Mouse (Mus musculus) G1E (cell line): Measurements from ENCODE around the gene Cyb5d1. TPM values are rescaled to one million over a fixed set of nuclear protein-coding genes. Genes with fewer than 3 reads are reported as not detected.

Experiments used
- ATAC-seq: 2 replicates; pipeline ENCODE4 v1.8.0; 2016; ENCODE audit warnings: mild to moderate bottlenecking; ENCODE audit not compliant: insufficient number of reproducible peaks, poor library complexity, low FRiP score, severe bottlenecking; ENCODE audit errors: extremely low read depth
- DNase-seq: peaks from one replicate; pipeline ENCODE4 v3.0.0; 2012; ENCODE audit warnings: low spot score
- H3K27me3 ChIP-seq: 2 replicates; pipeline ENCODE4 v1.6.1; 2012; ENCODE audit warnings: mild to moderate bottlenecking, low read length, inconsistent platforms; ENCODE audit not compliant: insufficient read depth
- H3K36me3 ChIP-seq: replicated peaks from 2 replicates; pipeline ENCODE3; 2012; ENCODE audit warnings: mild to moderate bottlenecking, inconsistent platforms
- H3K4me1 ChIP-seq: 2 replicates; pipeline ENCODE4 v1.6.1; 2012; ENCODE audit warnings: low read depth, low read length, inconsistent platforms, mixed read lengths; ENCODE audit not compliant: insufficient read depth
- H3K4me3 ChIP-seq: 2 replicates; pipeline ENCODE4 v1.5.1; 2012; ENCODE audit warnings: low read depth, mild to moderate bottlenecking, inconsistent platforms, low read length, moderate library complexity, mixed read lengths
- H3K9me3 ChIP-seq: replicated peaks from 2 replicates; pipeline ENCODE4 v1.6.1; 2012; ENCODE audit warnings: inconsistent platforms
- CTCF ChIP-seq: IDR thresholded peaks from 2 replicates; pipeline ENCODE4 v1.5.1; 2012; ENCODE audit warnings: low read depth, low read length, inconsistent platforms, mixed read lengths
- GATA1 ChIP-seq: IDR thresholded peaks from 2 replicates; pipeline ENCODE4 v1.6.1; 2012; ENCODE audit warnings: borderline replicate concordance, low read length, inconsistent platforms, mixed read lengths
- GATA2 ChIP-seq: IDR thresholded peaks from 2 replicates; pipeline ENCODE4 v1.6.1; 2012; ENCODE audit warnings: low read depth, low read length, inconsistent platforms, borderline replicate concordance
- POLR2AphosphoS5 ChIP-seq: IDR thresholded peaks from 2 replicates; pipeline ENCODE4 v1.6.1; 2012; ENCODE audit warnings: low read depth, low read length, inconsistent platforms; ENCODE audit not compliant: insufficient replicate concordance
- TAL1 ChIP-seq: conservative IDR thresholded peaks from 2 replicates; pipeline ENCODE4 v1.6.1; 2012; ENCODE audit warnings: low read depth, low read length, inconsistent platforms, mixed read lengths
- polyA plus RNA-seq: library from polyadenylated mRNA; stranded (reverse); fragments of >175 nt; gene quantifications from 2 replicates; pipeline ENCODE4 v1.2.3, GENCODE M21; 2012
- total RNA-seq, 2 experiments: library from RNA; stranded (forward) in 1 of 2; stranded (reverse) in 1 of 2; fragments of 200-1000 nt in 1 of 2; fragments of >200 nt in 1 of 2; fragmentation: Nextera tagmentation in 1 of 2; gene quantifications; 2 replicates each; pipeline ENCODE4 v1.2.3; 2014 to 2017

Gene Cyb5d1
- total and polyA plus RNA-seq, 3 experiments = 9.1 to 36.0 (median 24.0) TPM

DNA sequence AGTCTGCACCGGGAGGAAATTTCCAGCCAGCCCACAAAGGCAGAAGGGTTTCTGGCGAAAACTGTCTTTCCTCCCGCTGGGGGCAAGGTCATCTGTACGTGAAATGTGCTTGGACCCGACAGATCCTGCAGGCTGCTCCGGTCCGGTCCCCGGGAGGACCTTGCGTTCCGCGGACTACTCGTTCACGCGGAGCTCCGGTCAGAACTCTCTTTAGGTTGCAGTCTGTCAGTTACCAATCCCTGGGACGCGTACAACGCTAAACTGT lies 14.5 kb upstream of the Cyb5d1 start:
- no peak for DNase-seq
- ATAC-seq = no peak
- TF ChIP-seq TAL1 = no peak
- TF ChIP-seq POLR2AphosphoS5 = peak; percentile 42; the same call in 1 of the 2 replicates
- Histone ChIP-seq H3K4me1 (peaks cover 82% of the 10 kb centered on the region), H3K36me3 (peaks cover 66% of the 10 kb centered on the region), H3K9me3 (no peaks in the 10 kb centered on the region), H3K27me3 (no peaks in the 10 kb centered on the region), H3K4me3 (peak overlapping the region; percentile 82)

DNA sequence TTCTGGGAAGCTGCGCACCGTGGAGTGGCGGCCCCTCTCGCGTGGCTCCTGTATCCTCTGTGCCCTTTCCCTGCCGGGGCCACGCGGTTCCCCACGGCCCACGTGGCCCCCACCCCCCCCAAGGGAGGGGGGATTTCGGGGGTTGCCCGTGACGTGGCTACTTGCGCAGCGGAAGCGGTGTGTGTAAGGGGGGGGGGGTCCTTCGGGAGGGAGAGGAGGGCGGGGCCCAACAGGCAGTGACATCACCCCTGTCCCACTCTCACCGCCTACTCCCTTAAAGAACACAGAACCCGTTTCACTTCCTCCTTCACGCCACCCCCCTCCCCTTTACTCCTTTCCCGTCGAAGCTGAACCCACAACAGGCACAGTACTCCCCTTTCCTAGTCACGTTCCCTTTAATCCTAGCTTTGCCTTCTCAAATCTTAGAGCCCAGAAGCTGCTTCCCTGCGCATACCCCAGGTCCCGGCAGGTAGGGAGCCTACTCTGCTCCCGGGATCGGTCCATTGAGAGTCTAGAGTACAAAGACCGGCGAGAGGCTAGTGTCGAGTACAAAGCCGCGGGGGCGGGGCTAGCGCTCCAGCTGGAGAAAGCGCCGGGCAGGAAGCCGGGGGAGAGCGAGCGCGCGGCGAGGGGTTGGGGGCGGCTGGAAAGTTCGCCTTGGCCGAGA lies 14.1 kb upstream of the Cyb5d1 start:
- TF ChIP-seq TAL1 (no peak), POLR2AphosphoS5 (no peak), GATA1 (no peak), GATA2 (no peak), CTCF (no peak)
- Histone ChIP-seq H3K4me3 (peak overlapping the region; percentile 82), H3K27me3 (no peaks in the 10 kb centered on the region), H3K36me3 (peaks cover 70% of the 10 kb centered on the region), H3K4me1 (peaks cover 78% of the 10 kb centered on the region), H3K9me3 (no peaks in the 10 kb centered on the region)
- ATAC-seq (peak; percentile 48), DNase-seq (peak; percentile 85)

DNA sequence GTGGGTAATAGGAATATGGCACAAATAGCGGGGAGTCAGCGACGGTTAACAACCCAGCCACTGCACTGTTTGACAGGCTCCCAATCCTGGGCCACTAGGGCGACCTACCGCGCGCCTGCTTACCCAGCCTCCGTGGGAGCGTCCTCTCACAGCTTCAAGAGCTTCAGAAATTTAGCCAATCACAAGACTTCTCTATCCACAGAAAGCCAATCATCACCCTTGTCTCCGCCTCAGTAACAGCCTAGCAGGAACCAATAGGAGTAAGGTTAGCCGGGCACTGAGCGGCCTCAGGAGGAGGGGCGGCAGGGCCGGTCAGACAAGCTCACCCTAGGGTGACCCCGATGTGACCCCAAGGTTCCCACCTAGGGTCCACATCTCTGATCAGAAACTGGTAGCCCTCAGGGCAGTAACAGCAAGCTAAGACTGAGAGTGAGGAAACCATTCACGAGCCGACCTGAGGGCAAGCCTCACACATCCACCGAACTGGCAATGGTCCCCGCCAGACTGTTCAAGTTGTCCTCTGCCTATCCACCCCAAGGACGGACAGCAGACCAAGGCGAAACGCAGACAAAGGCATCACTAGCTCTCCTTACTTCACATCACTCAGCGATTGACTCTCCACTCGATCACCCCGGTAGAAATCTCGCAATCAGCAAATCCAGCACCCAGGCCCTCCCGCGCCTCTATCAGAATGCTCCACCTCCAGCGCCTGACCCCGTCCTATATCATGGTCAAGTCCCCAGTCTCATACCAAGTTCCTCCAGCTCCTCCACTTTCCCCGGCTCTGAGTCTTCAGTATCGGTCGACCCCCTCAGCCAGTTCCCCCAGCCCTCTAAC lies 13.3 kb upstream of the Cyb5d1 start:
- peaks cover 72% of the 10 kb centered on the region for H3K36me3 ChIP-seq
- peaks cover 77% of the 10 kb centered on the region for H3K4me1 ChIP-seq
- H3K9me3 ChIP-seq = no peaks in the 10 kb centered on the region
- ATAC-seq (peak; percentile 65), DNase-seq (peak; percentile 97)
- TF ChIP-seq TAL1 = no peak
- 0 out of 2 replicates have a peak, but pooled peaks have one; percentile 15 for TF ChIP-seq GATA2
- H3K27me3 ChIP-seq = no peaks in the 10 kb centered on the region
- H3K4me3 ChIP-seq = peak overlapping the region; percentile 82

DNA sequence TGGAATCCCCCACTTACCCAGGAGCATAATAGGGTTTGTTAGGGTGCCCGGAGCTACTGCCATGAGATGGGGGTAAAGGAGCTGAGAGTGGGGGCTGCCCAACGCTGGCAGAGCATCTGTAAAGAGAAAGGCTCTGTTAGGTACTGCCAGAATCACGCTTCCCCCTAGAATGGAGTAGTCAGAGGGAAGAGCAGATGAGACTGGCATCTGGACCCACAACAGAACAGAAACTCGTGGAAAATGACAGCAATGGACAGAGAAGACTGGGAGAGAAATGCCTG lies 12.2 kb upstream of the Cyb5d1 start:
- H3K27me3 ChIP-seq = no peaks in the 10 kb centered on the region
- peaks cover 70% of the 10 kb centered on the region for H3K4me1 ChIP-seq
- H3K9me3 ChIP-seq = no peaks in the 10 kb centered on the region
- ATAC-seq (no peak), DNase-seq (no peak)
- peak overlapping the region; percentile 82; the same call in 1 of the 2 replicates for H3K4me3 ChIP-seq
- TF ChIP-seq TAL1 = no peak
- TF ChIP-seq POLR2AphosphoS5 = no peak
- TF ChIP-seq GATA2 = no peak
- TF ChIP-seq CTCF = no peak
- TF ChIP-seq GATA1 = no peak
- peaks cover 72% of the 10 kb centered on the region for H3K36me3 ChIP-seq

DNA sequence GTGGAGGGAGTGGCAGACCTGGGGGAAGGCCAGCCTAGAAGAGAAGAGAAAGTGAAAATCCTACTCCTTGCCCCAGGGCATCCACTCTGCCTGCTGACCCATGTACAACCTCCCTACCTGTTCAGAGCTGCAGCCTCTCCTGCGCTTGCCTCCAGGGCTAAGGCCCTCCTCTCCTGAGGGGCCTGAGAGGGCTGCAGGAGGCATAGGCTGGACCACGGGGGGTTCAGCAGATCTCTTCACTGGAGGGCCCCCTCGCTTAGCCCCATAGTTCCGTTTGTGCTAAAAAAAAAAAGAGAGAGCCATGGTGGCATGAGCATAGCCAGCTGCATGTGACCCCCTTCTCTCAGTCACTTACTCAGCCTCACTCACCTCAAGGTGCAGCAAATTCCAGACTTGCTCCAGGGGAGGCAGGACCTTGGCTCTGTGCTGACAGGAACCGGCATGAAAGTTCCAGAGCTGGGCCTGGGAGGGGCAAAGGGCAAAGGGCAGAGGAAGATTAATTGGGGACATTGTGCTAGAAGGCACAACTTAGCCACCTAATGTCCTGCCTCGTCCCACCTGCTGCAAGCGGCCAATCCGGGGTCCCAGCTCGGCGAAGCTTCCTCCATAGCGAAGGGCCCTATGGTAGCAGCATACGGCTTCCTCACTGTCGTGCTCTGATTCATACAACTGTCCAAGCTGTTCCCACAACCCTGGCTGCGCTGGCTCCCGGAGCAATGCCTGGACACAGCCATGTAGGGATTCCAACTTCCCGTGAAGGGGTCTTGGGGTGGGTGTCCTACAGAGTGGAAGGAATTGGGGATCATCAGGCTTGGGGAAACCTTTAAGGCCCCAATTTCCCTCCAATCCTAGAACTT lies 11.7 kb upstream of the Cyb5d1 start:
- Histone ChIP-seq H3K4me1 (peaks cover 66% of the 10 kb centered on the region), H3K9me3 (no peaks in the 10 kb centered on the region), H3K27me3 (no peaks in the 10 kb centered on the region), H3K4me3 (no peak overlapping the region; the same call in 1 of the 2 replicates), H3K36me3 (peaks cover 71% of the 10 kb centered on the region)
- no peak for TF ChIP-seq GATA1
- TF ChIP-seq GATA2 = no peak
- TF ChIP-seq TAL1 = no peak
- TF ChIP-seq POLR2AphosphoS5 = no peak
- TF ChIP-seq CTCF = no peak
- ATAC-seq = no peak
- no peak for DNase-seq

DNA sequence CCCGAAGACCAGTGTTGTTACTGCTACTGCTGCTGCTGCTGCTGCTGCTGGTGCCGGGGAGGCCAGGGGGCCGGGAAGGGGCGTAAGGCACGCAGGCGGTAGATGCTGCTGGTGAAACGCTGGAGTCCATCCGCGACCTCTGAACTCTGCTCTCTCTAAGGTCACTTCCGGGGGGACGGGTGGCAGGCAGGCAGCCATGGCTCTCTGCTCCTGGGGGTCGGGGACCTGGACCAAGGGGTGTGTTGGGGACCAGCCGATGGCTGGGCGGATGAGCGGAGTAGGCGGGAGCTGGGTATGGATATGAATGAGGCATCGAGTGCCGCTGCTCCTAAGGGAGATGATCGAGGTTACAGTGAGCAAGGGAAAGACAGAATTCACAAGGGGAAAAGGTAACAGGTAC lies 10.9 kb upstream of the Cyb5d1 start:
- no peak overlapping the region for H3K4me3 ChIP-seq
- ATAC-seq (no peak), DNase-seq (no peak)
- TF ChIP-seq TAL1 (no peak), CTCF (no peak), GATA2 (no peak), GATA1 (no peak), POLR2AphosphoS5 (no peak)
- H3K27me3 ChIP-seq = no peaks in the 10 kb centered on the region
- H3K4me1 ChIP-seq = peaks cover 70% of the 10 kb centered on the region
- H3K9me3 ChIP-seq = peaks cover 3% of the 10 kb centered on the region; the same call in 1 of the 2 replicates
- H3K36me3 ChIP-seq = peaks cover 72% of the 10 kb centered on the region
